Mouse (Mus musculus): Measurements from ENCODE around the gene Ctf2. TPM values are rescaled to one million over a fixed set of nuclear protein-coding genes. Genes with fewer than 3 reads are reported as not detected.

The Ctf2 gene
- polyA plus RNA-seq, 1 experiment from 2014 or later = 0.15 TPM

GRCm38 (mm10) chr7:127744366-127745045 lies 12.5 kb upstream of the Ctf2 start, which contains the start of gene Fbxl19:
TSS of gene Fbxl19 (plus strand) at chr7:127744543.
- 1% methylated on average over 26 of the region's 26 CpGs for WGBS
- H3K36me3 ChIP-seq (ENCODE audit: control insufficient read depth, insufficient read depth, low read length) = no peaks in the 10 kb centered on the region
- ATAC-seq (ENCODE audit: low FRiP score) = no peak

GRCm38 (mm10) chr7:127730170-127730569 lies 1.8 kb downstream of the Ctf2 start:
- WGBS = 75% methylated on average over 4 of the region's 4 CpGs
- H3K9ac ChIP-seq (ENCODE audit: low read depth, low read length) = no peak overlapping the region

More at GRCm38 (mm10) chr7:127744366-127745045, 12.5 kb upstream of the Ctf2 start, which contains the start of gene Fbxl19:
- Histone ChIP-seq H3K9me3 (ENCODE audit: control insufficient read depth, low read length) (no peaks in the 10 kb centered on the region), H3K4me2 (replicated peaks; ENCODE audit: low read depth, low read length) (peak within 1 kb of the TSS; percentile 90), H3K4me3 (ENCODE audit: low read depth, low read length) (peak within 1 kb of the TSS; percentile 93), H3K27ac (ENCODE audit: low read depth, low read length) (peak within 1 kb of the TSS; percentile 90; the same call in 1 of the 2 replicates), H3K9ac (ENCODE audit: low read depth, low read length) (peak within 1 kb of the TSS; percentile 60), H3K27me3 (ENCODE audit: control insufficient read depth, insufficient read depth, low read length) (no peaks in the 10 kb centered on the region), H3K4me1 (replicated peaks; ENCODE audit: control insufficient read depth, insufficient read depth, low read length) (no peaks in the 10 kb centered on the region; the same call in 1 of the 2 replicates)
- peak; percentile 80 for DNase-seq (ENCODE audit: low spot score)

GRCm38 (mm10) chr7:127727898-127728297 lies 4.1 kb downstream of the Ctf2 start:
- no peaks in the 10 kb centered on the region for H3K36me3 ChIP-seq (ENCODE audit: control insufficient read depth, insufficient read depth, low read length)
- WGBS = 81% methylated on average over 7 of the region's 7 CpGs

More at GRCm38 (mm10) chr7:127730170-127730569, 1.8 kb downstream of the Ctf2 start:
- Histone ChIP-seq H3K9me3 (ENCODE audit: control insufficient read depth, low read length) (no peaks in the 10 kb centered on the region), H3K36me3 (ENCODE audit: control insufficient read depth, insufficient read depth, low read length) (no peaks in the 10 kb centered on the region), H3K4me3 (ENCODE audit: low read depth, low read length) (no peak overlapping the region), H3K27me3 (ENCODE audit: control insufficient read depth, insufficient read depth, low read length) (no peaks in the 10 kb centered on the region), H3K4me1 (replicated peaks; ENCODE audit: control insufficient read depth, insufficient read depth, low read length) (no peaks in the 10 kb centered on the region), H3K4me2 (replicated peaks; ENCODE audit: low read depth, low read length) (no peak overlapping the region), H3K27ac (ENCODE audit: low read depth, low read length) (no peak overlapping the region)
- ATAC-seq (ENCODE audit: low FRiP score) (no peak), DNase-seq (ENCODE audit: low spot score) (no peak)

GRCm38 (mm10) chr7:127725924-127726323 lies 6.0 kb downstream of the Ctf2 start:
- no peaks in the 10 kb centered on the region for H3K4me1 ChIP-seq (replicated peaks; ENCODE audit: control insufficient read depth, insufficient read depth, low read length)

More at GRCm38 (mm10) chr7:127727898-127728297, 4.1 kb downstream of the Ctf2 start:
- DNase-seq (ENCODE audit: low spot score) (no peak), ATAC-seq (ENCODE audit: low FRiP score) (no peak)
- Histone ChIP-seq H3K27me3 (ENCODE audit: control insufficient read depth, insufficient read depth, low read length) (no peaks in the 10 kb centered on the region), H3K4me1 (replicated peaks; ENCODE audit: control insufficient read depth, insufficient read depth, low read length) (no peaks in the 10 kb centered on the region), H3K27ac (ENCODE audit: low read depth, low read length) (no peak overlapping the region), H3K9ac (ENCODE audit: low read depth, low read length) (no peak overlapping the region), H3K9me3 (ENCODE audit: control insufficient read depth, low read length) (no peaks in the 10 kb centered on the region), H3K4me2 (replicated peaks; ENCODE audit: low read depth, low read length) (no peak overlapping the region), H3K4me3 (ENCODE audit: low read depth, low read length) (no peak overlapping the region)

GRCm38 (mm10) chr7:127725490-127725889 lies 6.5 kb downstream of the Ctf2 start:
- no peaks in the 10 kb centered on the region for H3K4me1 ChIP-seq (replicated peaks; ENCODE audit: control insufficient read depth, insufficient read depth, low read length)
- H3K27ac ChIP-seq (ENCODE audit: low read depth, low read length) = no peak overlapping the region
- H3K27me3 ChIP-seq (ENCODE audit: control insufficient read depth, insufficient read depth, low read length) = no peaks in the 10 kb centered on the region
- no peak overlapping the region for H3K4me3 ChIP-seq (ENCODE audit: low read depth, low read length)
- no peaks in the 10 kb centered on the region for H3K9me3 ChIP-seq (ENCODE audit: control insufficient read depth, low read length)
- 35% methylated on average over 2 of the region's 2 CpGs for WGBS
- ATAC-seq (ENCODE audit: low FRiP score) (no peak), DNase-seq (ENCODE audit: low spot score) (no peak)
- no peak overlapping the region for H3K4me2 ChIP-seq (replicated peaks; ENCODE audit: low read depth, low read length)
- no peaks in the 10 kb centered on the region for H3K36me3 ChIP-seq (ENCODE audit: control insufficient read depth, insufficient read depth, low read length)
- H3K9ac ChIP-seq (ENCODE audit: low read depth, low read length) = no peak overlapping the region

More at GRCm38 (mm10) chr7:127725924-127726323, 6.0 kb downstream of the Ctf2 start:
- ATAC-seq (ENCODE audit: low FRiP score) (no peak), DNase-seq (ENCODE audit: low spot score) (no peak)
- Histone ChIP-seq H3K9me3 (ENCODE audit: control insufficient read depth, low read length) (no peaks in the 10 kb centered on the region), H3K27me3 (ENCODE audit: control insufficient read depth, insufficient read depth, low read length) (no peaks in the 10 kb centered on the region), H3K27ac (ENCODE audit: low read depth, low read length) (no peak overlapping the region), H3K4me2 (replicated peaks; ENCODE audit: low read depth, low read length) (no peak overlapping the region), H3K4me3 (ENCODE audit: low read depth, low read length) (no peak overlapping the region), H3K36me3 (ENCODE audit: control insufficient read depth, insufficient read depth, low read length) (no peaks in the 10 kb centered on the region), H3K9ac (ENCODE audit: low read depth, low read length) (no peak overlapping the region)
- 49% methylated on average over 6 of the region's 6 CpGs for WGBS

- Histone ChIP-seq H3K36me3 (ENCODE audit: control insufficient read depth, insufficient read depth, low read length) (no peaks in the 10 kb centered on the region), H3K27me3 (ENCODE audit: control insufficient read depth, insufficient read depth, low read length) (peaks cover 2% of the 10 kb centered on the region; the same call in 1 of the 2 replicates), H3K27ac (ENCODE audit: low read depth, low read length) (no peak overlapping the region), H3K4me3 (ENCODE audit: low read depth, low read length) (no peak overlapping the region), H3K9me3 (ENCODE audit: control insufficient read depth, low read length) (no peaks in the 10 kb centered on the region), H3K4me1 (replicated peaks; ENCODE audit: control insufficient read depth, insufficient read depth, low read length) (peaks cover 3% of the 10 kb centered on the region; the same call in 1 of the 2 replicates), H3K4me2 (replicated peaks; ENCODE audit: low read depth, low read length) (no peak overlapping the region), H3K9ac (ENCODE audit: low read depth, low read length) (no peak overlapping the region)
- no peak for ATAC-seq (ENCODE audit: low FRiP score)
- 87% methylated on average over 6 of the region's 6 CpGs for WGBS
- no peak for DNase-seq (ENCODE audit: low spot score)
These were observed 12.7 kb downstream of the Ctf2 start for GRCm38 (mm10) chr7:127719258-127719657.

GRCm38 (mm10) chr7:127718339-127718738 lies 13.6 kb downstream of the Ctf2 start:
- Histone ChIP-seq H3K9ac (ENCODE audit: low read depth, low read length) (no peak overlapping the region), H3K4me1 (replicated peaks; ENCODE audit: control insufficient read depth, insufficient read depth, low read length) (peaks cover 3% of the 10 kb centered on the region; the same call in 1 of the 2 replicates), H3K4me2 (replicated peaks; ENCODE audit: low read depth, low read length) (no peak overlapping the region), H3K9me3 (ENCODE audit: control insufficient read depth, low read length) (no peaks in the 10 kb centered on the region), H3K27me3 (ENCODE audit: control insufficient read depth, insufficient read depth, low read length) (peaks cover 2% of the 10 kb centered on the region; the same call in 1 of the 2 replicates), H3K27ac (ENCODE audit: low read depth, low read length) (no peak overlapping the region), H3K36me3 (ENCODE audit: control insufficient read depth, insufficient read depth, low read length) (no peaks in the 10 kb centered on the region), H3K4me3 (ENCODE audit: low read depth, low read length) (no peak overlapping the region)
- ATAC-seq (ENCODE audit: low FRiP score) (no peak), DNase-seq (ENCODE audit: low spot score) (no peak)
- 89% methylated on average over 6 of the region's 6 CpGs for WGBS

- H3K9me3 ChIP-seq (ENCODE audit: control insufficient read depth, low read length) = no peaks in the 10 kb centered on the region
- H3K9ac ChIP-seq (ENCODE audit: low read depth, low read length) = peak overlapping the region; percentile 54; the same call in 1 of the 2 replicates
- peaks cover 9% of the 10 kb centered on the region for H3K4me1 ChIP-seq (replicated peaks; ENCODE audit: control insufficient read depth, insufficient read depth, low read length)
- peak overlapping the region; percentile 29 for H3K4me3 ChIP-seq (ENCODE audit: low read depth, low read length)
- H3K36me3 ChIP-seq (ENCODE audit: control insufficient read depth, insufficient read depth, low read length) = no peaks in the 10 kb centered on the region
- DNase-seq (ENCODE audit: low spot score) = peak; percentile 78
- H3K27ac ChIP-seq (ENCODE audit: low read depth, low read length) = no peak overlapping the region
- WGBS = 1% methylated on average over 39 of the region's 41 CpGs
- peak; percentile 62 for ATAC-seq (ENCODE audit: low FRiP score)
- peak overlapping the region; percentile 62 for H3K4me2 ChIP-seq (replicated peaks; ENCODE audit: low read depth, low read length)
- H3K27me3 ChIP-seq (ENCODE audit: control insufficient read depth, insufficient read depth, low read length) = peaks cover 2% of the 10 kb centered on the region; the same call in 1 of the 2 replicates
These were observed 15.0 kb downstream of the Ctf2 start for GRCm38 (mm10) chr7:127716992-127717391.

GRCm38 (mm10) chr7:127714816-127715215 lies 17.1 kb downstream of the Ctf2 start:
- no peak overlapping the region for H3K27ac ChIP-seq (ENCODE audit: low read depth, low read length)
- H3K4me1 ChIP-seq (replicated peaks; ENCODE audit: control insufficient read depth, insufficient read depth, low read length) = peaks cover 9% of the 10 kb centered on the region
- H3K4me2 ChIP-seq (replicated peaks; ENCODE audit: low read depth, low read length) = no peak overlapping the region
- DNase-seq (ENCODE audit: low spot score) (no peak), ATAC-seq (ENCODE audit: low FRiP score) (no peak)
- no peak overlapping the region for H3K9ac ChIP-seq (ENCODE audit: low read depth, low read length)
- no peaks in the 10 kb centered on the region for H3K36me3 ChIP-seq (ENCODE audit: control insufficient read depth, insufficient read depth, low read length)
- peaks cover 2% of the 10 kb centered on the region; the same call in 1 of the 2 replicates for H3K27me3 ChIP-seq (ENCODE audit: control insufficient read depth, insufficient read depth, low read length)
- no peaks in the 10 kb centered on the region for H3K9me3 ChIP-seq (ENCODE audit: control insufficient read depth, low read length)
- H3K4me3 ChIP-seq (ENCODE audit: low read depth, low read length) = no peak overlapping the region
- 87% methylated on average over 4 of the region's 4 CpGs for WGBS

Measured in hindbrain, embryonic 11.5 days (tissue).